Mouse (Mus musculus) intestine, postnatal 0 days (tissue): ENCODE measurements around the gene Ranbp3l. TPM values are rescaled to one million over a fixed set of nuclear protein-coding genes. Genes with fewer than 3 reads are reported as not detected.

Source experiments
- ATAC-seq: fragments of 200-750 bp; cut with Nextera tagmentation; 2 replicates; pipeline ENCODE4 v1.8.0; 2017; ENCODE audit warnings: mild to moderate bottlenecking, moderate TSS enrichment, moderate library complexity
- H3K27ac ChIP-seq: fragments of 300-500 bp; sonication (generic); 2 replicates; pipeline ENCODE4 v1.5.1; 2014; ENCODE audit warnings: mild to moderate bottlenecking, low read depth, low read length, moderate library complexity
- H3K27me3 ChIP-seq: fragments of 300-500 bp; sonication (generic); replicated peaks from 2 replicates; pipeline ENCODE4 v1.6.1; 2014; ENCODE audit warnings: low read length, mixed read lengths; ENCODE audit not compliant: control insufficient read depth, insufficient read depth
- H3K36me3 ChIP-seq: fragments of 300-500 bp; sonication (generic); 2 replicates; pipeline ENCODE4 v1.6.1; 2014; ENCODE audit warnings: mild to moderate bottlenecking, moderate library complexity; ENCODE audit not compliant: control insufficient read depth, insufficient read depth
- H3K4me1 ChIP-seq: fragments of 300-500 bp; sonication (generic); replicated peaks from 2 replicates; pipeline ENCODE4 v1.6.1; 2014; ENCODE audit warnings: antibody characterized with exemption, low read length, mixed read lengths; ENCODE audit not compliant: control insufficient read depth, insufficient read depth
- H3K4me2 ChIP-seq: fragments of 300-500 bp; sonication (generic); replicated peaks from 2 replicates; pipeline ENCODE4 v1.6.1; 2014; ENCODE audit warnings: low read depth, mild to moderate bottlenecking, moderate library complexity
- H3K4me3 ChIP-seq: fragments of 300-500 bp; sonication (generic); 2 replicates; pipeline ENCODE4 v1.5.1; 2014; ENCODE audit warnings: low read depth, low read length
- H3K9ac ChIP-seq: fragments of 300-500 bp; sonication (generic); 2 replicates; pipeline ENCODE4 v1.6.1; 2014; ENCODE audit warnings: mild to moderate bottlenecking, low read depth, low read length
- H3K9me3 ChIP-seq: fragments of 300-500 bp; sonication (generic); 2 replicates; pipeline ENCODE4 v1.6.1; 2016; ENCODE audit warnings: mixed run types; ENCODE audit not compliant: control insufficient read depth
- CTCF ChIP-seq: sonication (generic); IDR thresholded peaks from 2 replicates; pipeline ENCODE4 v1.5.1; 2016; ENCODE audit warnings: low read depth, mild to moderate bottlenecking, control low read depth, antibody characterized with exemption, moderate library complexity
- WGBS: fragments of 180-500 bp; shearing (Covaris S2); extraction: QIAGEN DNeasy Blood & Tissue Kit; methylation state at CpG from one replicate; pipeline ENCODE4 v1.1.7; 2014; 5-methylcytosine and 5-hydroxymethylcytosine counted together
- polyA plus RNA-seq: library from polyadenylated mRNA; unstranded; fragments of >200 nt; fragmentation: Nextera tagmentation; extraction: Ambion mirVana; gene quantifications from 2 replicates; pipeline ENCODE4 v1.2.1, GENCODE M21; 2015

The Ranbp3l gene
- polyA plus RNA-seq, 1 experiment from 2014 or later, result 0.29 TPM

- Histone ChIP-seq H3K4me2 (no peak overlapping the region), H3K4me1 (peaks cover 5% of the 10 kb centered on the region; the same call in 1 of the 2 replicates), H3K4me3 (no peak overlapping the region), H3K27ac (no peak overlapping the region), H3K27me3 (no peaks in the 10 kb centered on the region), H3K36me3 (no peaks in the 10 kb centered on the region), H3K9me3 (no peaks in the 10 kb centered on the region), H3K9ac (no peak overlapping the region)
- 43% methylated on average over 5 of the region's 5 CpGs for WGBS
- no peak for TF ChIP-seq CTCF
- ATAC-seq, result no peak
These were observed 111.9 kb downstream of the Ranbp3l start for GRCm38 (mm10) chr15:9079626-9080025.

GRCm38 (mm10) chr15:9080206-9080605, 112.5 kb downstream of the Ranbp3l start:
- Histone ChIP-seq H3K4me1 (peaks cover 5% of the 10 kb centered on the region; the same call in 1 of the 2 replicates), H3K4me3 (no peak overlapping the region), H3K9me3 (no peaks in the 10 kb centered on the region), H3K36me3 (no peaks in the 10 kb centered on the region; the same call in 1 of the 2 replicates), H3K27ac (peak overlapping the region; percentile 35; the same call in 1 of the 2 replicates), H3K9ac (no peak overlapping the region), H3K4me2 (peak overlapping the region; percentile 38), H3K27me3 (no peaks in the 10 kb centered on the region)
- WGBS, result 32% methylated on average over 4 of the region's 4 CpGs
- 0 out of 2 replicates have a peak, but pooled peaks have one; percentile 20 for ATAC-seq
- no peak for TF ChIP-seq CTCF

DNA sequence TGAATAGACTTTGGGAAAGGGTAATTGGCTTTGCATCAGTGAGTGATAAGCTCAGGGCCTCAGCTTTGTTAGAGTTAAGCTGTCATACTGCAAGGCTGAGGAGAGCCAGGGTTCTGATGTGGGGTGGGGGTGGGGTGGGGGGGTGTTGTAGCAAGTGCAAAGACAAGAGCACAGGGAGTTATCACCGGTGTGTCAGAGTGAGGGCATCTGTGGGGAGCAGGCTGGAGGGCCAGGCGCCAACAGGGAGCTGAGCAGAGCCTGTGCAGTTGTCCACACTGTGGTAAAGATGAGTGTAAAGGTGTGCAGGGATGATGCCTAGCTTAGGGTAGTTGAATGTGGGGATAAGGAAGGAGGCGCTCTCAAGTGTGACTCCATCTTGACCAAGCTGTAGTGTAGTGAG, 113.5 kb downstream of the Ranbp3l start:
- TF ChIP-seq CTCF, result no peak
- Histone ChIP-seq H3K9ac (no peak overlapping the region), H3K36me3 (peaks cover 10% of the 10 kb centered on the region; the same call in 1 of the 2 replicates), H3K4me1 (0 out of 2 replicates have a peak, but pooled peaks cover under 1% of the 10 kb centered on the region), H3K9me3 (no peaks in the 10 kb centered on the region), H3K4me2 (no peak overlapping the region), H3K27ac (no peak overlapping the region), H3K4me3 (no peak overlapping the region), H3K27me3 (no peaks in the 10 kb centered on the region)
- WGBS, result 67% methylated on average over 3 of the region's 3 CpGs
- ATAC-seq, result no peak

DNA sequence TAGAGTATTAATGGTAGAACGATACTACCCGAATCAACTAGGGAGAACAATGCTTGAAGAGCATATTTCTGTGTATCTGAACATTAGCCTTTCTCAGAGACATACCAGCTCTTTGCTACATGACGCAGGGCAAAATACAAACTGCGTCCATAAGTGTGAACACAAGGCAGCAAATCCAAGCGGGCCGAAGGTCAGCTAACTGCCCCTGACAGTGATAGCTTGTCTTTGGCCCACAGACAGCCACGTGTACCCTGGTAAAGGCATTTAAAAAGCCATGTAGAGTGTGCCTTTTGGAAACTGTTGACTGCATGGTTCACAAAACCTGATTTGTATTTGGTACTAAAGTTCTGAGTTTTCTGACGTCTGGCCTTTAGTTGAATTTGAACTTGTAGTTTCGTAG, 115.0 kb downstream of the Ranbp3l start:
- Histone ChIP-seq H3K27me3 (no peaks in the 10 kb centered on the region), H3K36me3 (peaks cover 16% of the 10 kb centered on the region), H3K4me3 (no peak overlapping the region), H3K9me3 (no peaks in the 10 kb centered on the region), H3K4me2 (no peak overlapping the region), H3K9ac (no peak overlapping the region), H3K4me1 (no peaks in the 10 kb centered on the region), H3K27ac (no peak overlapping the region)
- WGBS, result 58% methylated on average over 9 of the region's 9 CpGs
- no peak for TF ChIP-seq CTCF
- peak; percentile 62 for ATAC-seq

DNA sequence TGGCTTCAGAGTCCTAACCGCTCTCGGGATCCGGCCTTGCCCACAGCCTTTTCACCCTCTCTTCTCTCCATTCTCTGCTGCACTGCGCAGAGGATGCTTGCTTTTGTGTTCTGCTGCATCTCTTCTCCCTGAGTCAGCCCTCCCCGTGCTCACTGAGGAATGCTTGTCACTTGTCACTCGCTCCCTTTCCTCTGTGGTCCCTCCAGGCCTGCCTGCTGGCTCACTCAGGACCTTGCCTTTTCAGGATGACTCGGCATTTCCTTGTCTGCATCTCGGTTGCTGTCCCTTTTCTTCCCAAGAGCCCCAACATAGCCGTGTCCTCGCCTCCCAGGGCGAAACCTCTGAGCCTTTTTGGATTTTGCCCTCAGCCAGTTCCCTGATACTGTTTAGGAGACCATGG, 119.1 kb downstream of the Ranbp3l start:
- ATAC-seq, result no peak
- Histone ChIP-seq H3K9ac (no peak overlapping the region), H3K27me3 (no peaks in the 10 kb centered on the region), H3K9me3 (no peaks in the 10 kb centered on the region), H3K4me1 (no peaks in the 10 kb centered on the region), H3K4me3 (no peak overlapping the region), H3K4me2 (no peak overlapping the region), H3K27ac (peak overlapping the region; percentile 57; the same call in 1 of the 2 replicates), H3K36me3 (peaks cover 16% of the 10 kb centered on the region)
- no peak for TF ChIP-seq CTCF
- 63% methylated on average over 11 of the region's 11 CpGs for WGBS

DNA sequence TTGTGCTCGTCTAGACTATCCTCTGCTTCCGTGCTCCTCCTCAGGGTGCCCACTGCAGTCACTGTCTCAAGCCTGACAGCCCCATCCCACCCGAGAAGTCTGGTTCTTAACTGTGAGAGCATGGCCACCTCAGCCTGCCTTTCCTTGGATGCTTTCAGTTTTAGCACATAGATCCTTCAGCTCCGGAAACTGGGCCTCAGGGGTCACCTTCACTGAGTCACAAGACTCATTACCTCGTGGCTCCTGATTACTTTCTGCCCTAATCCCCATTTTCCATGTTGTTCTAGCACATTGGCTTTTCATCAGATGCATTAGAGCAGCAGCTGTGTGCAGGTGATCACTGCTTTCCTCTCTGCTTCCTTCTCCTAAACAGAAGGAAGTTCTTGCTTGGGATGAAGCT, 119.7 kb downstream of the Ranbp3l start:
- Histone ChIP-seq H3K4me3 (no peak overlapping the region), H3K4me2 (no peak overlapping the region), H3K27ac (peak overlapping the region; percentile 57), H3K9ac (no peak overlapping the region), H3K36me3 (peaks cover 18% of the 10 kb centered on the region), H3K9me3 (no peaks in the 10 kb centered on the region), H3K4me1 (no peaks in the 10 kb centered on the region), H3K27me3 (no peaks in the 10 kb centered on the region)
- ATAC-seq, result peak; percentile 17; the same call in 1 of the 2 replicates
- no peak for TF ChIP-seq CTCF
- 62% methylated on average over 5 of the region's 5 CpGs for WGBS
